Mouse (Mus musculus): Measurements from ENCODE around the gene Slit1. TPM values are rescaled to one million over a fixed set of nuclear protein-coding genes. Genes with fewer than 3 reads are reported as not detected.

Gene Slit1
- polyA plus RNA-seq, 1 experiment from 2014 or later, result 0.68 TPM

DNA sequence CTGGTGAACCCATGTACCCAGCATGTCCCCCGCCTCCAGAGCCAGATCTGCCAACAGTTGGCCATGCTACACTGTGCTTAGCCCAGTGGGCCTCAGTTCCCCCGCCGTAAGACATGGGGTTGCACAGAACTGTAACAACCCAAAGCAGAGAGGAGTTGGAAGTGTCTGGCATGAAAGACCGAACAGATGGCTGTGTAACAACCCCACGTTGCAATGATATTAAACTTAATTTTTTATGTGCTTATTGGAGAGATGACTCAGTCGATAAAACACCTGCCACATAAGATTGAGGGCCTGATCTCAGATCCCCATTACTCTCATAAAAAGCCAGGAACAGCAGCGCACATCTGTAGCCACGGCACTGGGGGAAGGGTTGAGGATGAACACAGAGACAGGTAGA, 30.6 kb downstream of the Slit1 start:
- Histone ChIP-seq H3K4me2 (ENCODE audit: low read depth, low read length) (no peak overlapping the region), H3K4me3 (ENCODE audit: low read length) (no peak overlapping the region), H3K36me3 (ENCODE audit: control insufficient read depth, insufficient read depth, low read length) (no peaks in the 10 kb centered on the region), H3K9me3 (ENCODE audit: control insufficient read depth, low read length) (no peaks in the 10 kb centered on the region), H3K4me1 (ENCODE audit: control insufficient read depth, insufficient read depth, low read length) (peaks cover 6% of the 10 kb centered on the region), H3K27me3 (replicated peaks; ENCODE audit: control insufficient read depth, insufficient read depth, low read length) (0 out of 2 replicates have a peak, but pooled peaks cover 2% of the 10 kb centered on the region), H3K9ac (ENCODE audit: low read depth, low read length) (no peak overlapping the region), H3K27ac (ENCODE audit: low read length) (no peak overlapping the region)
- no peak for ATAC-seq
- WGBS, result 76% methylated on average over 8 of the region's 8 CpGs

DNA sequence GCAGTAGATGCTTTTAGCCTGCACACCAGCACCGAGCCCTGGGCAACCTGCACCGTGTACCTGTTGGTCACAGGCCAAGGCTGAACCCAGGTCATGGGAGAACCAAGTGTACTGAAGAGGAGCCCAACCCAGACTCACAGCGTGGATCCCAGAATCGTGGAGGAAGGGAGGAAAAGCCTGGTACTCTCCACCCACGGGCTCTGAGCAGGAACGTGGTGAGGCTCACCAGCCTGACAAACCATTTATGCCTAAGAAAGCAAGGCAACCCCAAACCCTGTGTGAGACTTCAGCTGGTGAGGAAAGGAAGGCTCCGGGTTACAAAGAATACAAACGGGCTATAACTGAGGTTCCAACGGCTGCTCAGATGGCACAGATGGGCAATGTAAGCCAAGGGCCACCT, 31.8 kb downstream of the Slit1 start:
- WGBS, result 87% methylated on average over 9 of the region's 9 CpGs
- Histone ChIP-seq H3K36me3 (ENCODE audit: control insufficient read depth, insufficient read depth, low read length) (no peaks in the 10 kb centered on the region), H3K27ac (ENCODE audit: low read length) (no peak overlapping the region), H3K9ac (ENCODE audit: low read depth, low read length) (no peak overlapping the region), H3K27me3 (replicated peaks; ENCODE audit: control insufficient read depth, insufficient read depth, low read length) (no peaks in the 10 kb centered on the region), H3K4me1 (ENCODE audit: control insufficient read depth, insufficient read depth, low read length) (peaks cover 6% of the 10 kb centered on the region), H3K4me2 (ENCODE audit: low read depth, low read length) (no peak overlapping the region), H3K9me3 (ENCODE audit: control insufficient read depth, low read length) (no peaks in the 10 kb centered on the region), H3K4me3 (ENCODE audit: low read length) (no peak overlapping the region)
- ATAC-seq, result no peak

- Histone ChIP-seq H3K4me3 (ENCODE audit: low read length) (no peak overlapping the region), H3K36me3 (ENCODE audit: control insufficient read depth, insufficient read depth, low read length) (no peaks in the 10 kb centered on the region), H3K27ac (ENCODE audit: low read length) (no peak overlapping the region), H3K4me2 (ENCODE audit: low read depth, low read length) (no peak overlapping the region), H3K9ac (ENCODE audit: low read depth, low read length) (no peak overlapping the region), H3K4me1 (ENCODE audit: control insufficient read depth, insufficient read depth, low read length) (no peaks in the 10 kb centered on the region), H3K27me3 (replicated peaks; ENCODE audit: control insufficient read depth, insufficient read depth, low read length) (no peaks in the 10 kb centered on the region), H3K9me3 (ENCODE audit: control insufficient read depth, low read length) (no peaks in the 10 kb centered on the region)
- no peak for ATAC-seq
- WGBS, result 71% methylated on average over 12 of the region's 12 CpGs
Observed at GRCm38 (mm10) chr19:41709497-41710165, 33.8 kb downstream of the Slit1 start.

GRCm38 (mm10) chr19:41707850-41708249, 35.6 kb downstream of the Slit1 start:
- no peak for ATAC-seq
- Histone ChIP-seq H3K27me3 (replicated peaks; ENCODE audit: control insufficient read depth, insufficient read depth, low read length) (no peaks in the 10 kb centered on the region), H3K9ac (ENCODE audit: low read depth, low read length) (no peak overlapping the region), H3K27ac (ENCODE audit: low read length) (no peak overlapping the region), H3K4me2 (ENCODE audit: low read depth, low read length) (no peak overlapping the region), H3K4me3 (ENCODE audit: low read length) (no peak overlapping the region), H3K4me1 (ENCODE audit: control insufficient read depth, insufficient read depth, low read length) (no peaks in the 10 kb centered on the region), H3K9me3 (ENCODE audit: control insufficient read depth, low read length) (no peaks in the 10 kb centered on the region), H3K36me3 (ENCODE audit: control insufficient read depth, insufficient read depth, low read length) (no peaks in the 10 kb centered on the region)
- 53% methylated on average over 12 of the region's 12 CpGs for WGBS

- no peaks in the 10 kb centered on the region for H3K4me1 ChIP-seq (ENCODE audit: control insufficient read depth, insufficient read depth, low read length)
- no peak overlapping the region for H3K4me2 ChIP-seq (ENCODE audit: low read depth, low read length)
- no peaks in the 10 kb centered on the region for H3K9me3 ChIP-seq (ENCODE audit: control insufficient read depth, low read length)
- H3K9ac ChIP-seq (ENCODE audit: low read depth, low read length), result no peak overlapping the region
- no peak for ATAC-seq
- H3K27me3 ChIP-seq (replicated peaks; ENCODE audit: control insufficient read depth, insufficient read depth, low read length), result no peaks in the 10 kb centered on the region
- no peaks in the 10 kb centered on the region for H3K36me3 ChIP-seq (ENCODE audit: control insufficient read depth, insufficient read depth, low read length)
- WGBS, result 70% methylated on average over 17 of the region's 17 CpGs
- no peak overlapping the region for H3K4me3 ChIP-seq (ENCODE audit: low read length)
- H3K27ac ChIP-seq (ENCODE audit: low read length), result no peak overlapping the region
Observed at GRCm38 (mm10) chr19:41706094-41706828, 37.2 kb downstream of the Slit1 start.

- no peak for ATAC-seq
- no peaks in the 10 kb centered on the region for H3K36me3 ChIP-seq (ENCODE audit: control insufficient read depth, insufficient read depth, low read length)
- H3K4me2 ChIP-seq (ENCODE audit: low read depth, low read length), result no peak overlapping the region
- WGBS, result 52% methylated on average over 12 of the region's 12 CpGs
- H3K9me3 ChIP-seq (ENCODE audit: control insufficient read depth, low read length), result no peaks in the 10 kb centered on the region
- no peak overlapping the region for H3K9ac ChIP-seq (ENCODE audit: low read depth, low read length)
- H3K27ac ChIP-seq (ENCODE audit: low read length), result no peak overlapping the region
- H3K27me3 ChIP-seq (replicated peaks; ENCODE audit: control insufficient read depth, insufficient read depth, low read length), result no peaks in the 10 kb centered on the region
- no peak overlapping the region for H3K4me3 ChIP-seq (ENCODE audit: low read length)
- H3K4me1 ChIP-seq (ENCODE audit: control insufficient read depth, insufficient read depth, low read length), result no peaks in the 10 kb centered on the region
Observed at GRCm38 (mm10) chr19:41705416-41705815, 38.0 kb downstream of the Slit1 start.

- H3K36me3 ChIP-seq (ENCODE audit: control insufficient read depth, insufficient read depth, low read length), result no peaks in the 10 kb centered on the region
- ATAC-seq, result no peak
- no peak overlapping the region for H3K27ac ChIP-seq (ENCODE audit: low read length)
- no peaks in the 10 kb centered on the region for H3K9me3 ChIP-seq (ENCODE audit: control insufficient read depth, low read length)
- H3K4me1 ChIP-seq (ENCODE audit: control insufficient read depth, insufficient read depth, low read length), result no peaks in the 10 kb centered on the region
- H3K9ac ChIP-seq (ENCODE audit: low read depth, low read length), result no peak overlapping the region
- H3K27me3 ChIP-seq (replicated peaks; ENCODE audit: control insufficient read depth, insufficient read depth, low read length), result no peaks in the 10 kb centered on the region
- WGBS, result 75% methylated on average over 6 of the region's 6 CpGs
- H3K4me3 ChIP-seq (ENCODE audit: low read length), result no peak overlapping the region
- H3K4me2 ChIP-seq (ENCODE audit: low read depth, low read length), result no peak overlapping the region
Observed at GRCm38 (mm10) chr19:41702638-41703037, 40.8 kb downstream of the Slit1 start.

DNA sequence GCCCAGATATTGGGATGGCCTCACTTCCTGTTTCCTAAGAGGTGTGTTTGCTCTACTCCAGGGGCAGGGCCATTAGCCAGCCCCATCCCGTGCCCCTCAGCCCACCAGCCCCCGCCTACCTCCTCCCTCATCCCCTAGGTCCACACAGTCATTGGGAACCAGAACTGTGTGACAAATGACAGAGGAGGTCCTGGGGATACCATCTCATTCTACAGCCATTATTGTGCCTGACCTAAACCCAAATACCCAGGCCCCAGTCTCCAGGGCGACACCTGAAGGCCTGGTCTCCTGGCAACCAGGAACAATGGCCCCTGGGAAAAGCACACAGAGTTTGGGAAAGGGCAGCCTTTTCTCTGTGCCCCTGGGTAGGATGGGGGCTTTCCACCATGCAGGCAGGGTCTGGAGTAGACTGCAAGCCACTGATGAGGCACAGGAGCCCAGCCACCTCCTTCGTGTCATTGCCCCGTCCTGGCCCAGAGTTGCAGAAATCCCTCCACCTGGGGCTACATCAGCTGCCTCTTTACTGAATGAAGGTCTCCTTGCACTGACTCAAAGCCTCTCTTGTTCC, 44.5 kb downstream of the Slit1 start:
- WGBS, result 61% methylated on average over 5 of the region's 5 CpGs
- H3K9me3 ChIP-seq (ENCODE audit: control insufficient read depth, low read length), result no peaks in the 10 kb centered on the region
- H3K4me2 ChIP-seq (ENCODE audit: low read depth, low read length), result no peak overlapping the region
- no peak overlapping the region for H3K4me3 ChIP-seq (ENCODE audit: low read length)
- H3K9ac ChIP-seq (ENCODE audit: low read depth, low read length), result no peak overlapping the region
- no peaks in the 10 kb centered on the region for H3K27me3 ChIP-seq (replicated peaks; ENCODE audit: control insufficient read depth, insufficient read depth, low read length)
- no peaks in the 10 kb centered on the region for H3K36me3 ChIP-seq (ENCODE audit: control insufficient read depth, insufficient read depth, low read length)
- ATAC-seq, result no peak
- H3K4me1 ChIP-seq (ENCODE audit: control insufficient read depth, insufficient read depth, low read length), result no peaks in the 10 kb centered on the region
- H3K27ac ChIP-seq (ENCODE audit: low read length), result no peak overlapping the region

GRCm38 (mm10) chr19:41697807-41698515, 45.5 kb downstream of the Slit1 start:
- no peak overlapping the region for H3K4me3 ChIP-seq (ENCODE audit: low read length)
- H3K27ac ChIP-seq (ENCODE audit: low read length), result no peak overlapping the region
- H3K4me2 ChIP-seq (ENCODE audit: low read depth, low read length), result no peak overlapping the region
- H3K9me3 ChIP-seq (ENCODE audit: control insufficient read depth, low read length), result no peaks in the 10 kb centered on the region
- H3K36me3 ChIP-seq (ENCODE audit: control insufficient read depth, insufficient read depth, low read length), result no peaks in the 10 kb centered on the region
- H3K27me3 ChIP-seq (replicated peaks; ENCODE audit: control insufficient read depth, insufficient read depth, low read length), result no peaks in the 10 kb centered on the region
- no peaks in the 10 kb centered on the region for H3K4me1 ChIP-seq (ENCODE audit: control insufficient read depth, insufficient read depth, low read length)
- WGBS, result 70% methylated on average over 6 of the region's 6 CpGs
- no peak overlapping the region for H3K9ac ChIP-seq (ENCODE audit: low read depth, low read length)
- ATAC-seq, result no peak

Measured in intestine, embryonic 16.5 days (tissue).